Mouse (Mus musculus): ENCODE measurements at regions not wholly inside any gene's neighbourhood (a gene's known extent, or its start where the extent isn't known, plus 50 kb on each side); places are given as distances from the start of the nearest gene placed in this dataset.
A peak's percentile ranks its signal among the peaks of the same experiment; 100 is the strongest.

- Histone ChIP-seq H3K36me3 (ENCODE audit: control insufficient read depth, insufficient read depth, low read length) (no peaks in the 10 kb centered on the region), H3K4me2 (ENCODE audit: low read depth, low read length) (no peak overlapping the region), H3K27ac (replicated peaks; ENCODE audit: low read depth, low read length) (no peak overlapping the region), H3K4me3 (ENCODE audit: low read depth, low read length) (no peak overlapping the region), H3K4me1 (ENCODE audit: control insufficient read depth, insufficient read depth, low read length) (no peaks in the 10 kb centered on the region), H3K9ac (ENCODE audit: low read depth, low read length) (no peak overlapping the region), H3K9me3 (ENCODE audit: control insufficient read depth, low read length) (peaks cover 11% of the 10 kb centered on the region), H3K27me3 (replicated peaks; ENCODE audit: control insufficient read depth, insufficient read depth, low read length) (no peaks in the 10 kb centered on the region)
- DNase-seq (ENCODE audit: low spot score) (no peak), ATAC-seq (ENCODE audit: low read depth) (no peak)
- 67% methylated on average over 3 of the region's 3 CpGs for WGBS
Observed at GRCm38 (mm10) chr4:95340926-95341325, 216.4 kb upstream of the Fggy start.

- WGBS: 37% methylated on average over 3 of the region's 3 CpGs
- Histone ChIP-seq H3K9ac (ENCODE audit: low read depth, low read length) (no peak overlapping the region), H3K36me3 (ENCODE audit: control insufficient read depth, insufficient read depth, low read length) (no peaks in the 10 kb centered on the region), H3K27me3 (replicated peaks; ENCODE audit: control insufficient read depth, insufficient read depth, low read length) (no peaks in the 10 kb centered on the region), H3K9me3 (ENCODE audit: control insufficient read depth, low read length) (no peaks in the 10 kb centered on the region), H3K27ac (replicated peaks; ENCODE audit: low read depth, low read length) (no peak overlapping the region), H3K4me1 (ENCODE audit: control insufficient read depth, insufficient read depth, low read length) (no peaks in the 10 kb centered on the region), H3K4me2 (ENCODE audit: low read depth, low read length) (no peak overlapping the region), H3K4me3 (ENCODE audit: low read depth, low read length) (no peak overlapping the region)
- ATAC-seq (ENCODE audit: low read depth) (peak; percentile 57; the same call in 1 of the 2 replicates), DNase-seq (ENCODE audit: low spot score) (peak; percentile 55)
Observed at GRCm38 (mm10) chr4:95346722-95347197, 210.5 kb upstream of the Fggy start.

GRCm38 (mm10) chr4:95347436-95347835 lies 209.9 kb upstream of the Fggy start:
- no peak overlapping the region for H3K27ac ChIP-seq (replicated peaks; ENCODE audit: low read depth, low read length)
- no peaks in the 10 kb centered on the region for H3K9me3 ChIP-seq (ENCODE audit: control insufficient read depth, low read length)
- H3K36me3 ChIP-seq (ENCODE audit: control insufficient read depth, insufficient read depth, low read length): no peaks in the 10 kb centered on the region
- no peak overlapping the region for H3K4me2 ChIP-seq (ENCODE audit: low read depth, low read length)
- no peak for ATAC-seq (ENCODE audit: low read depth)
- H3K27me3 ChIP-seq (replicated peaks; ENCODE audit: control insufficient read depth, insufficient read depth, low read length): no peaks in the 10 kb centered on the region
- 80% methylated on average over 2 of the region's 2 CpGs for WGBS
- DNase-seq (ENCODE audit: low spot score): no peak
- H3K4me1 ChIP-seq (ENCODE audit: control insufficient read depth, insufficient read depth, low read length): no peaks in the 10 kb centered on the region
- no peak overlapping the region for H3K9ac ChIP-seq (ENCODE audit: low read depth, low read length)
- no peak overlapping the region for H3K4me3 ChIP-seq (ENCODE audit: low read depth, low read length)

GRCm38 (mm10) chr4:95348405-95349123 lies 208.7 kb upstream of the Fggy start:
- no peak overlapping the region for H3K4me3 ChIP-seq (ENCODE audit: low read depth, low read length)

GRCm38 (mm10) chr4:95353894-95354319 lies 203.4 kb upstream of the Fggy start:
- ATAC-seq (ENCODE audit: low read depth): 0 out of 2 replicates have a peak, but pooled peaks have one; percentile 26
- Histone ChIP-seq H3K27ac (replicated peaks; ENCODE audit: low read depth, low read length) (peak overlapping the region; percentile 28; the same call in 1 of the 2 replicates), H3K4me2 (ENCODE audit: low read depth, low read length) (no peak overlapping the region), H3K27me3 (replicated peaks; ENCODE audit: control insufficient read depth, insufficient read depth, low read length) (no peaks in the 10 kb centered on the region), H3K4me3 (ENCODE audit: low read depth, low read length) (no peak overlapping the region), H3K9ac (ENCODE audit: low read depth, low read length) (no peak overlapping the region), H3K9me3 (ENCODE audit: control insufficient read depth, low read length) (no peaks in the 10 kb centered on the region), H3K36me3 (ENCODE audit: control insufficient read depth, insufficient read depth, low read length) (no peaks in the 10 kb centered on the region), H3K4me1 (ENCODE audit: control insufficient read depth, insufficient read depth, low read length) (0 out of 2 replicates have a peak, but pooled peaks cover 3% of the 10 kb centered on the region)
- peak; percentile 47 for DNase-seq (ENCODE audit: low spot score)
- 45% methylated on average over 7 of the region's 7 CpGs for WGBS

More at GRCm38 (mm10) chr4:95348405-95349123, 208.7 kb upstream of the Fggy start:
- no peaks in the 10 kb centered on the region for H3K36me3 ChIP-seq (ENCODE audit: control insufficient read depth, insufficient read depth, low read length)
- H3K27ac ChIP-seq (replicated peaks; ENCODE audit: low read depth, low read length): no peak overlapping the region
- H3K4me1 ChIP-seq (ENCODE audit: control insufficient read depth, insufficient read depth, low read length): no peaks in the 10 kb centered on the region
- 74% methylated on average over 4 of the region's 4 CpGs for WGBS
- no peak for ATAC-seq (ENCODE audit: low read depth)
- DNase-seq (ENCODE audit: low spot score): no peak
- H3K4me2 ChIP-seq (ENCODE audit: low read depth, low read length): no peak overlapping the region
- no peaks in the 10 kb centered on the region for H3K9me3 ChIP-seq (ENCODE audit: control insufficient read depth, low read length)
- no peaks in the 10 kb centered on the region for H3K27me3 ChIP-seq (replicated peaks; ENCODE audit: control insufficient read depth, insufficient read depth, low read length)
- H3K9ac ChIP-seq (ENCODE audit: low read depth, low read length): no peak overlapping the region

GRCm38 (mm10) chr4:95358674-95359073 lies 198.6 kb upstream of the Fggy start:
- H3K4me1 ChIP-seq (ENCODE audit: control insufficient read depth, insufficient read depth, low read length): 0 out of 2 replicates have a peak, but pooled peaks cover 3% of the 10 kb centered on the region
- no peaks in the 10 kb centered on the region for H3K9me3 ChIP-seq (ENCODE audit: control insufficient read depth, low read length)
- H3K27ac ChIP-seq (replicated peaks; ENCODE audit: low read depth, low read length): no peak overlapping the region
- no peaks in the 10 kb centered on the region for H3K36me3 ChIP-seq (ENCODE audit: control insufficient read depth, insufficient read depth, low read length)
- 85% methylated on average over 2 of the region's 2 CpGs for WGBS
- H3K4me3 ChIP-seq (ENCODE audit: low read depth, low read length): no peak overlapping the region
- ATAC-seq (ENCODE audit: low read depth) (no peak), DNase-seq (ENCODE audit: low spot score) (no peak)
- no peak overlapping the region for H3K9ac ChIP-seq (ENCODE audit: low read depth, low read length)
- no peak overlapping the region for H3K4me2 ChIP-seq (ENCODE audit: low read depth, low read length)
- H3K27me3 ChIP-seq (replicated peaks; ENCODE audit: control insufficient read depth, insufficient read depth, low read length): no peaks in the 10 kb centered on the region

GRCm38 (mm10) chr4:95360336-95360967 lies 196.9 kb upstream of the Fggy start:
- peak; percentile 36 for DNase-seq (ENCODE audit: low spot score)
- no peak for ATAC-seq (ENCODE audit: low read depth)
- Histone ChIP-seq H3K9me3 (ENCODE audit: control insufficient read depth, low read length) (no peaks in the 10 kb centered on the region), H3K27ac (replicated peaks; ENCODE audit: low read depth, low read length) (no peak overlapping the region), H3K36me3 (ENCODE audit: control insufficient read depth, insufficient read depth, low read length) (no peaks in the 10 kb centered on the region), H3K4me1 (ENCODE audit: control insufficient read depth, insufficient read depth, low read length) (no peaks in the 10 kb centered on the region), H3K4me2 (ENCODE audit: low read depth, low read length) (no peak overlapping the region), H3K27me3 (replicated peaks; ENCODE audit: control insufficient read depth, insufficient read depth, low read length) (no peaks in the 10 kb centered on the region), H3K9ac (ENCODE audit: low read depth, low read length) (no peak overlapping the region), H3K4me3 (ENCODE audit: low read depth, low read length) (no peak overlapping the region)
- 48% methylated on average over 3 of the region's 3 CpGs for WGBS

- ATAC-seq (ENCODE audit: low read depth): no peak
- no peaks in the 10 kb centered on the region for H3K4me1 ChIP-seq (ENCODE audit: control insufficient read depth, insufficient read depth, low read length)
- WGBS: 90% methylated on average over 4 of the region's 4 CpGs
- H3K27ac ChIP-seq (replicated peaks; ENCODE audit: low read depth, low read length): no peak overlapping the region
- no peak for DNase-seq (ENCODE audit: low spot score)
- no peak overlapping the region for H3K4me2 ChIP-seq (ENCODE audit: low read depth, low read length)
- no peak overlapping the region for H3K9ac ChIP-seq (ENCODE audit: low read depth, low read length)
- H3K27me3 ChIP-seq (replicated peaks; ENCODE audit: control insufficient read depth, insufficient read depth, low read length): no peaks in the 10 kb centered on the region
- H3K4me3 ChIP-seq (ENCODE audit: low read depth, low read length): no peak overlapping the region
- H3K9me3 ChIP-seq (ENCODE audit: control insufficient read depth, low read length): no peaks in the 10 kb centered on the region
- H3K36me3 ChIP-seq (ENCODE audit: control insufficient read depth, insufficient read depth, low read length): no peaks in the 10 kb centered on the region
Observed at GRCm38 (mm10) chr4:95364376-95365082, 192.8 kb upstream of the Fggy start.

All from embryonic facial prominence, embryonic 14.5 days (tissue).